Comparison of ENCODE assay signal across 18 mouse cellular contexts in genomic region chr11:60034911-60035400, GRCm38 (mm10). TPM values are rescaled to one million over a fixed set of nuclear protein-coding genes. Genes with fewer than 3 reads are reported as not detected.
DNase-seq lines count a peak whose midpoint lies in the region; ATAC-seq and TF ChIP-seq lines count a peak whose summit lies in the region.
"Had no signal": no experiment of that assay in that cellular context is flagged by ENCODE, and none has a peak within 500 bp of the region (broad histone marks: within the 10 kb centered on the region; RNA-seq: fewer than 3 reads in every experiment).

No protein-coding gene starts in this region.

- WGBS in liver, embryonic 15.5 days (ENCODE audit: insufficient replicate concordance) = 63% methylated on average over 8 of the region's 8 CpGs
- WGBS in liver, postnatal 0 days (ENCODE audit: insufficient replicate concordance) = 56% methylated on average over 8 of the region's 8 CpGs
- WGBS in intestine, embryonic 15.5 days = 79% methylated on average over 8 of the region's 8 CpGs

- H3K9me3 ChIP-seq in liver, embryonic 15.5 days (replicated peaks) = no peaks in the 10 kb centered on the region
- H3K9me3 ChIP-seq in liver, postnatal 0 days (ENCODE audit: low read length) = no peaks in the 10 kb centered on the region
- H3K9me3 ChIP-seq in intestine, embryonic 15.5 days = no peaks in the 10 kb centered on the region
- H3K9me3 ChIP-seq: embryonic facial prominence, embryonic 12.5 days; forebrain, embryonic 15.5 days; hindbrain, embryonic 15.5 days had no signal

- H3K4me3 ChIP-seq in liver, embryonic 15.5 days (replicated peaks) = no peak overlapping the region
- peak overlapping the region; percentile 49 for H3K4me3 ChIP-seq in liver, postnatal 0 days (ENCODE audit: low read depth, low read length)
- H3K4me3 ChIP-seq in intestine, embryonic 15.5 days (replicated peaks) = no peak overlapping the region
- H3K4me3 ChIP-seq: embryonic facial prominence, embryonic 12.5 days; forebrain, embryonic 15.5 days; hindbrain, embryonic 15.5 days had no signal

- TF ChIP-seq CTCF in liver, postnatal 0 days (IDR thresholded peaks at IDR 0.05; ENCODE audit: low read depth) = no peak

- no peak overlapping the region for H3K9ac ChIP-seq in liver, embryonic 15.5 days
- peak overlapping the region; percentile 65 for H3K9ac ChIP-seq in liver, postnatal 0 days (replicated peaks)
- H3K9ac ChIP-seq in intestine, embryonic 15.5 days = no peak overlapping the region
- H3K9ac ChIP-seq: embryonic facial prominence, embryonic 12.5 days; forebrain, embryonic 15.5 days; hindbrain, embryonic 15.5 days had no signal

- ATAC-seq in liver, embryonic 15.5 days (ENCODE audit: insufficient read depth) = no peak
- peak; percentile 44 for ATAC-seq in liver, postnatal 0 days
- no peak for ATAC-seq in intestine, embryonic 15.5 days
- ATAC-seq in granulocyte monocyte progenitor cell, adult 5-6 weeks (replicated peaks; ENCODE audit: poor library complexity, severe bottlenecking) = no peak
- ATAC-seq: forebrain, embryonic 15.5 days; inflammation-experienced regulatory T-cells, adult 6 months had no signal

- H3K27ac ChIP-seq in liver, embryonic 15.5 days (replicated peaks) = no peak overlapping the region
- H3K27ac ChIP-seq in liver, postnatal 0 days (ENCODE audit: low read depth) = peak overlapping the region; percentile 95
- H3K27ac ChIP-seq in intestine, embryonic 15.5 days = no peak overlapping the region
- H3K27ac ChIP-seq: embryonic facial prominence, embryonic 12.5 days; forebrain, embryonic 15.5 days; hindbrain, embryonic 15.5 days had no signal

- TF ChIP-seq EP300 in liver, postnatal 0 days (IDR thresholded peaks at IDR 0.05; ENCODE audit: low read depth) = peak; percentile 37; the same call in 1 of the 2 replicates

- no peaks in the 10 kb centered on the region for H3K36me3 ChIP-seq in liver, embryonic 15.5 days (replicated peaks)
- H3K36me3 ChIP-seq in liver, postnatal 0 days (replicated peaks; ENCODE audit: insufficient read depth, low read length) = peaks cover 3% of the 10 kb centered on the region; the same call in 1 of the 2 replicates
- no peaks in the 10 kb centered on the region for H3K36me3 ChIP-seq in intestine, embryonic 15.5 days
- H3K36me3 ChIP-seq: embryonic facial prominence, embryonic 12.5 days; forebrain, embryonic 15.5 days; hindbrain, embryonic 15.5 days had no signal

- peak overlapping the region; percentile 7; the same call in 1 of the 2 replicates for H3K4me2 ChIP-seq in liver, embryonic 15.5 days
- H3K4me2 ChIP-seq in liver, postnatal 0 days (ENCODE audit: low read depth, low read length) = peak overlapping the region; percentile 70
- H3K4me2 ChIP-seq in intestine, embryonic 15.5 days (replicated peaks) = no peak overlapping the region
- H3K4me2 ChIP-seq: embryonic facial prominence, embryonic 12.5 days; forebrain, embryonic 15.5 days; hindbrain, embryonic 15.5 days had no signal

- no peaks in the 10 kb centered on the region for H3K27me3 ChIP-seq in liver, embryonic 15.5 days
- H3K27me3 ChIP-seq in liver, postnatal 0 days (ENCODE audit: insufficient read depth, low read length) = no peaks in the 10 kb centered on the region
- no peaks in the 10 kb centered on the region for H3K27me3 ChIP-seq in intestine, embryonic 15.5 days (replicated peaks)
- H3K27me3 ChIP-seq: CH12.LX; embryonic facial prominence, embryonic 12.5 days; forebrain, embryonic 15.5 days; hindbrain, embryonic 15.5 days had no signal

- H3K4me1 ChIP-seq in liver, embryonic 15.5 days (replicated peaks) = peaks cover 8% of the 10 kb centered on the region
- peaks cover 4% of the 10 kb centered on the region; the same call in 1 of the 2 replicates for H3K4me1 ChIP-seq in liver, postnatal 0 days (ENCODE audit: insufficient read depth)
- no peaks in the 10 kb centered on the region for H3K4me1 ChIP-seq in intestine, embryonic 15.5 days (replicated peaks)
- H3K4me1 ChIP-seq: forebrain, embryonic 15.5 days; hindbrain, embryonic 15.5 days had no signal

- peak; percentile 48 for DNase-seq in adrenal gland, adult 8-10 months
- DNase-seq in adrenal gland, postnatal 4 days (ENCODE audit: low spot score in 2 of 2) = no peak
- no peak for DNase-seq in liver
- peak; percentile 81 for DNase-seq in adipocyte (ENCODE audit: low spot score)
- peak; percentile 44 for DNase-seq in liver, postnatal 0 days
- DNase-seq: cerebellum, adult 8-10 months; gastrocnemius, postnatal 36 days; heart, postnatal 14 days; kidney, adult 11 months; kidney, adult 9 months had no signal

RNA-seq across cellular contexts. Expression of gene Pemt, which starts 11.3 kb away (rescaled TPM):
- total RNA-seq in adrenal gland, adult 8-10 months (2022) = 1 to 10 TPM; 4.9 to 9.5 (median 7.8) TPM
- 10 to 100 TPM in 1 of 2 experiments, 1 to 10 TPM in 1; 7.3 to 54.5 TPM for total RNA-seq in adrenal gland, postnatal 4 days (2021)
- 23.5 and 41.5 TPM in 2 replicates for polyA plus RNA-seq in liver, embryonic 15.5 days (2015; fragmentation: Nextera tagmentation; extraction: Ambion mirVana)
- 589 and 592 TPM in 2 replicates for polyA plus RNA-seq in liver, postnatal 0 days (2015; fragmentation: Nextera tagmentation; extraction: Ambion mirVana)
- 8.2 and 8.8 TPM in 2 replicates for polyA plus RNA-seq in intestine, embryonic 15.5 days (2015; fragmentation: Nextera tagmentation; extraction: Ambion mirVana)
- 12.9 and 20.7 TPM in 2 replicates for total RNA-seq in granulocyte monocyte progenitor cell, adult 5-6 weeks (2014; fragmentation: Nextera tagmentation)
- 3.7 and 14.6 TPM in 2 replicates for total RNA-seq in granulocyte monocyte progenitor cell, adult 5-6 weeks (2017)

Comparison
In these comparisons a context has a peak if more than half of its experiments do, and no peak if none do; other contexts are left out.
1. DNase-seq: peak in adrenal gland, adult 8-10 months (single experiment), adipocyte (single experiment) and liver, postnatal 0 days (single experiment); none in adrenal gland, postnatal 4 days (0 of 2) and liver (single experiment).